Mouse (Mus musculus) adrenal gland, postnatal 4 days (tissue): Measurements from ENCODE around the gene Thada. TPM values are rescaled to one million over a fixed set of nuclear protein-coding genes. Genes with fewer than 3 reads are reported as not detected.
A peak's percentile ranks its signal among the peaks of the same experiment; 100 is the strongest.

Experiments used
- DNase-seq, 2 experiments: peaks; one replicate each; pipeline ENCODE4 v3.0.0; 2021 to 2022; ENCODE audit warnings: low spot score in 2 of 2, mixed read lengths in 2 of 2
- long read RNA-seq, 2 experiments: library from polyadenylated mRNA; stranded (forward); transcript quantifications; one replicate each; pipeline ENCODE4 v2.0.0; 2021
- total RNA-seq, 2 experiments: library from RNA; stranded (reverse); gene quantifications; 2 replicates each; pipeline ENCODE4 v1.2.3; 2021

Gene Thada
- total RNA-seq: 10 to 100 TPM; 18.2 to 20.7 TPM
- long read RNA-seq, experiment 1, partial matches to known transcripts: 3 of 4 reads
- long read RNA-seq, experiment 1, other reads (novel, unspliced or antisense): 1 of 4 reads
- long read RNA-seq, experiment 2, full-length matches to known transcripts: 1 of 9 reads
- long read RNA-seq, experiment 2, partial matches to known transcripts: 3 of 9 reads
- long read RNA-seq, experiment 2, other reads (novel, unspliced or antisense): 5 of 9 reads

GRCm38 (mm10) chr17:84465753-84466608, at the start of gene Thada:
TSS of gene Thada (minus strand) at chr17:84466205.
- DNase-seq: peak; percentile 93 to 95

- DNase-seq: no peak
Measured at GRCm38 (mm10) chr17:84512516-84513085, 46.6 kb upstream of the Thada start.

- peak; percentile 51 to 64 for DNase-seq
Measured at GRCm38 (mm10) chr17:84511682-84512515, 45.9 kb upstream of the Thada start, which contains the start of gene Plekhh2. TSS of gene Plekhh2 (plus strand) at chr17:84511895.

GRCm38 (mm10) chr17:84510961-84511639, 45.1 kb upstream of the Thada start:
- DNase-seq: no peak

- peak in 1 of 2 experiments; percentile 25 for DNase-seq
Measured at GRCm38 (mm10) chr17:84510355-84510754, 44.4 kb upstream of the Thada start.

- DNase-seq: no peak
Measured at GRCm38 (mm10) chr17:84509176-84509575, 43.2 kb upstream of the Thada start.

- no peak for DNase-seq
Measured at GRCm38 (mm10) chr17:84508736-84509135, 42.7 kb upstream of the Thada start.

GRCm38 (mm10) chr17:84505922-84506321, 39.9 kb upstream of the Thada start:
- no peak for DNase-seq

- no peak for DNase-seq
Measured at GRCm38 (mm10) chr17:84502341-84502740, 36.3 kb upstream of the Thada start.

- DNase-seq: no peak
Measured at GRCm38 (mm10) chr17:84498639-84499038, 32.6 kb upstream of the Thada start.

GRCm38 (mm10) chr17:84497972-84498604, 32.1 kb upstream of the Thada start:
- no peak for DNase-seq

- no peak for DNase-seq
Measured at GRCm38 (mm10) chr17:84497559-84497958, 31.6 kb upstream of the Thada start.

GRCm38 (mm10) chr17:84497026-84497425, 31.0 kb upstream of the Thada start:
- DNase-seq: no peak

GRCm38 (mm10) chr17:84492255-84492880, 26.4 kb upstream of the Thada start:
- no peak for DNase-seq

GRCm38 (mm10) chr17:84487415-84487814, 21.4 kb upstream of the Thada start:
- DNase-seq: no peak

- DNase-seq: no peak
Measured at GRCm38 (mm10) chr17:84483673-84484320, 17.8 kb upstream of the Thada start.

- no peak for DNase-seq
Measured at GRCm38 (mm10) chr17:84482831-84483230, 16.8 kb upstream of the Thada start.

GRCm38 (mm10) chr17:84480464-84481355, 14.7 kb upstream of the Thada start:
- no peak for DNase-seq
